Mouse (Mus musculus) E14TG2a.4 (cell line): Measurements from ENCODE around the gene Mink1.

Experiments used
- H3K27me3 ChIP-seq: 2 replicates; pipeline ENCODE4 v1.6.1; 2014; ENCODE audit warnings: low read length, control low read depth; ENCODE audit not compliant: insufficient read depth
- H3K36me3 ChIP-seq: 2 replicates; pipeline ENCODE4 v1.6.1; 2014; ENCODE audit warnings: low read length, control low read depth; ENCODE audit not compliant: insufficient read depth
- H3K4me1 ChIP-seq: replicated peaks from 2 replicates; pipeline ENCODE4 v1.6.1; 2014; ENCODE audit warnings: low read depth, low read length, control low read depth
- H3K4me3 ChIP-seq: replicated peaks from 2 replicates; pipeline ENCODE4 v1.5.1; 2014; ENCODE audit warnings: mild to moderate bottlenecking, low read length
- H3K9me3 ChIP-seq: 2 replicates; pipeline ENCODE4 v1.6.1; 2014; ENCODE audit warnings: low read length, control low read depth
- CTCF ChIP-seq: conservative IDR thresholded peaks from 2 replicates; pipeline ENCODE4 v1.5.1; 2014; ENCODE audit warnings: low read length
- NANOG ChIP-seq: IDR thresholded peaks from 2 replicates; pipeline ENCODE4 v1.6.1; 2014; ENCODE audit warnings: borderline replicate concordance, low read length, mixed read lengths
- POU5F1 ChIP-seq: IDR thresholded peaks from 2 replicates; pipeline ENCODE4 v1.6.1; 2014; ENCODE audit warnings: low read length, borderline replicate concordance

Mink1 gene

GRCm38 (mm10) chr11:70623053-70623742 lies 60.5 kb downstream of the Mink1 start:
- H3K36me3 ChIP-seq: no peaks in the 10 kb centered on the region
- peaks cover 42% of the 10 kb centered on the region for H3K4me1 ChIP-seq
- no peak overlapping the region; the same call in 1 of the 2 replicates for H3K4me3 ChIP-seq
- no peak for TF ChIP-seq POU5F1
- TF ChIP-seq NANOG: no peak
- peak; percentile 52 for TF ChIP-seq CTCF
- no peaks in the 10 kb centered on the region for H3K9me3 ChIP-seq
- H3K27me3 ChIP-seq: peaks cover 10% of the 10 kb centered on the region

GRCm38 (mm10) chr11:70625473-70625872 lies 62.8 kb downstream of the Mink1 start:
- Histone ChIP-seq H3K4me1 (peaks cover 42% of the 10 kb centered on the region), H3K4me3 (no peak overlapping the region), H3K27me3 (no peaks in the 10 kb centered on the region), H3K36me3 (no peaks in the 10 kb centered on the region), H3K9me3 (no peaks in the 10 kb centered on the region)
- TF ChIP-seq POU5F1: no peak
- peak; percentile 92 for TF ChIP-seq CTCF

- no peaks in the 10 kb centered on the region for H3K36me3 ChIP-seq
Measured at GRCm38 (mm10) chr11:70626877-70627276, 64.2 kb downstream of the Mink1 start.

GRCm38 (mm10) chr11:70628431-70628830 lies 65.8 kb downstream of the Mink1 start:
- Histone ChIP-seq H3K27me3 (no peaks in the 10 kb centered on the region), H3K4me3 (no peak overlapping the region), H3K4me1 (peaks cover 23% of the 10 kb centered on the region), H3K9me3 (no peaks in the 10 kb centered on the region), H3K36me3 (no peaks in the 10 kb centered on the region)
- TF ChIP-seq POU5F1: no peak
- TF ChIP-seq NANOG: no peak
- TF ChIP-seq CTCF: no peak

More at GRCm38 (mm10) chr11:70626877-70627276, 64.2 kb downstream of the Mink1 start:
- H3K4me1 ChIP-seq: peaks cover 38% of the 10 kb centered on the region
- no peaks in the 10 kb centered on the region for H3K27me3 ChIP-seq
- TF ChIP-seq CTCF: no peak
- no peak for TF ChIP-seq NANOG
- no peak for TF ChIP-seq POU5F1
- no peak overlapping the region for H3K4me3 ChIP-seq
- no peaks in the 10 kb centered on the region for H3K9me3 ChIP-seq

- Histone ChIP-seq H3K36me3 (no peaks in the 10 kb centered on the region), H3K4me1 (peaks cover 15% of the 10 kb centered on the region), H3K9me3 (no peaks in the 10 kb centered on the region), H3K4me3 (no peak overlapping the region), H3K27me3 (no peaks in the 10 kb centered on the region)
- TF ChIP-seq CTCF (peak; percentile 13; the same call in 1 of the 2 replicates), NANOG (no peak), POU5F1 (no peak)
Measured at GRCm38 (mm10) chr11:70629557-70629956, 66.9 kb downstream of the Mink1 start.

- Histone ChIP-seq H3K36me3 (no peaks in the 10 kb centered on the region), H3K27me3 (no peaks in the 10 kb centered on the region), H3K4me3 (no peak overlapping the region), H3K9me3 (no peaks in the 10 kb centered on the region), H3K4me1 (peaks cover 15% of the 10 kb centered on the region)
- TF ChIP-seq NANOG (no peak), CTCF (no peak), POU5F1 (no peak)
Measured at GRCm38 (mm10) chr11:70630129-70630528, 67.4 kb downstream of the Mink1 start.

- no peak for TF ChIP-seq NANOG
- no peak for TF ChIP-seq CTCF
- TF ChIP-seq POU5F1: no peak
- Histone ChIP-seq H3K27me3 (0 out of 2 replicates have a peak, but pooled peaks cover 3% of the 10 kb centered on the region), H3K36me3 (no peaks in the 10 kb centered on the region), H3K4me3 (no peak overlapping the region), H3K9me3 (no peaks in the 10 kb centered on the region), H3K4me1 (no peaks in the 10 kb centered on the region)
Measured at GRCm38 (mm10) chr11:70635601-70636000, 72.9 kb downstream of the Mink1 start.

GRCm38 (mm10) chr11:70637764-70638163 lies 75.1 kb downstream of the Mink1 start:
- 0 out of 2 replicates have a peak, but pooled peaks cover 3% of the 10 kb centered on the region for H3K27me3 ChIP-seq
- H3K9me3 ChIP-seq: no peaks in the 10 kb centered on the region
- H3K4me1 ChIP-seq: no peaks in the 10 kb centered on the region
- H3K36me3 ChIP-seq: peaks cover 4% of the 10 kb centered on the region; the same call in 1 of the 2 replicates
- H3K4me3 ChIP-seq: no peak overlapping the region
- TF ChIP-seq CTCF (no peak), POU5F1 (no peak), NANOG (no peak)

- no peaks in the 10 kb centered on the region for H3K9me3 ChIP-seq
- 0 out of 2 replicates have a peak, but pooled peaks cover 3% of the 10 kb centered on the region for H3K27me3 ChIP-seq
- H3K36me3 ChIP-seq: peaks cover 8% of the 10 kb centered on the region; the same call in 1 of the 2 replicates
Measured at GRCm38 (mm10) chr11:70638293-70638692, 75.6 kb downstream of the Mink1 start.

More at GRCm38 (mm10) chr11:70638293-70638692, 75.6 kb downstream of the Mink1 start:
- H3K4me3 ChIP-seq: no peak overlapping the region
- no peak for TF ChIP-seq CTCF
- TF ChIP-seq NANOG: no peak
- no peak for TF ChIP-seq POU5F1
- no peaks in the 10 kb centered on the region for H3K4me1 ChIP-seq
